Mouse (Mus musculus) liver, postnatal 0 days (tissue): ENCODE measurements around the gene Cfap46. TPM values are rescaled to one million over a fixed set of nuclear protein-coding genes. Genes with fewer than 3 reads are reported as not detected.

Source experiments
- ATAC-seq: fragments of 200-750 bp; cut with Nextera tagmentation; 2 replicates; pipeline ENCODE4 v1.8.0; 2017; ENCODE audit warnings: mild to moderate bottlenecking, moderate library complexity
- DNase-seq: peaks from one replicate; pipeline ENCODE4 v3.0.0-alpha.2; 2016
- H3K27ac ChIP-seq: fragments of 300-500 bp; sonication (generic); 2 replicates; pipeline ENCODE4 v1.5.1; 2014; ENCODE audit warnings: antibody characterized with exemption, moderate library complexity, mild to moderate bottlenecking, low read depth
- H3K27me3 ChIP-seq: fragments of 300-500 bp; sonication (generic); 2 replicates; pipeline ENCODE4 v1.6.1; 2014; ENCODE audit warnings: low read length, control low read depth, mixed read lengths; ENCODE audit not compliant: insufficient read depth
- H3K36me3 ChIP-seq: fragments of 300-500 bp; sonication (generic); replicated peaks from 2 replicates; pipeline ENCODE4 v1.6.1; 2014; ENCODE audit warnings: mild to moderate bottlenecking, control low read depth, low read length, moderate library complexity, mixed read lengths; ENCODE audit not compliant: insufficient read depth
- H3K4me1 ChIP-seq: fragments of 300-500 bp; sonication (generic); 2 replicates; pipeline ENCODE4 v1.6.1; 2014; ENCODE audit warnings: antibody characterized with exemption, mild to moderate bottlenecking, control low read depth; ENCODE audit not compliant: insufficient read depth
- H3K4me2 ChIP-seq: fragments of 300-500 bp; sonication (generic); 2 replicates; pipeline ENCODE4 v1.6.1; 2014; ENCODE audit warnings: low read depth, mild to moderate bottlenecking, low read length, moderate library complexity, mixed read lengths
- H3K4me3 ChIP-seq: fragments of 300-500 bp; sonication (generic); 2 replicates; pipeline ENCODE4 v1.5.1; 2014; ENCODE audit warnings: low read depth, low read length
- H3K9ac ChIP-seq: fragments of 300-500 bp; sonication (generic); replicated peaks from 2 replicates; pipeline ENCODE4 v1.6.1; 2014; ENCODE audit warnings: mild to moderate bottlenecking, moderate library complexity
- H3K9me3 ChIP-seq: fragments of 300-500 bp; sonication (generic); 2 replicates; pipeline ENCODE4 v1.6.1; 2016; ENCODE audit warnings: mild to moderate bottlenecking, control low read depth, low read length, mixed read lengths
- CTCF ChIP-seq: sonication (generic); IDR thresholded peaks from 2 replicates; pipeline ENCODE4 v1.5.1; 2016; ENCODE audit warnings: antibody characterized with exemption, low read depth
- EP300 ChIP-seq: IDR thresholded peaks from 2 replicates; pipeline ENCODE4 v1.6.1; 2016; ENCODE audit warnings: antibody characterized with exemption, low read depth, mild to moderate bottlenecking
- WGBS: fragments of 180-500 bp; shearing (Covaris S2); extraction: QIAGEN DNeasy Blood & Tissue Kit; methylation state at CpG from one replicate; pipeline ENCODE4 v1.1.7; 2014; ENCODE audit not compliant: insufficient replicate concordance; 5-methylcytosine and 5-hydroxymethylcytosine counted together
- polyA plus RNA-seq: library from polyadenylated mRNA; unstranded; fragments of >200 nt; fragmentation: Nextera tagmentation; extraction: Ambion mirVana; gene quantifications from 2 replicates; pipeline ENCODE4 v1.2.1, GENCODE M21; 2015

Cfap46 gene
- polyA plus RNA-seq, 1 experiment from 2014 or later = not detected

GRCm38 (mm10) chr7:139584221-139585175, 99.1 kb downstream of the Cfap46 start:
- WGBS = 3% methylated on average over 53 of the region's 53 CpGs
- H3K9me3 ChIP-seq = no peaks in the 10 kb centered on the region
- H3K27me3 ChIP-seq = peaks cover 90% of the 10 kb centered on the region
- H3K4me1 ChIP-seq = peaks cover 3% of the 10 kb centered on the region
- no peaks in the 10 kb centered on the region for H3K36me3 ChIP-seq
- H3K27ac ChIP-seq = no peak overlapping the region
- DNase-seq (no peak), ATAC-seq (no peak)
- H3K4me3 ChIP-seq = no peak overlapping the region
- TF ChIP-seq CTCF (no peak), EP300 (no peak)
- no peak overlapping the region for H3K4me2 ChIP-seq
- no peak overlapping the region for H3K9ac ChIP-seq

- no peaks in the 10 kb centered on the region for H3K36me3 ChIP-seq
- ATAC-seq (no peak), DNase-seq (no peak)
- no peak overlapping the region for H3K4me3 ChIP-seq
- H3K9me3 ChIP-seq = no peaks in the 10 kb centered on the region
- no peak overlapping the region for H3K27ac ChIP-seq
- no peak overlapping the region for H3K9ac ChIP-seq
- 17% methylated on average over 17 of the region's 17 CpGs for WGBS
- H3K4me1 ChIP-seq = peaks cover 3% of the 10 kb centered on the region
- peaks cover 90% of the 10 kb centered on the region for H3K27me3 ChIP-seq
- TF ChIP-seq CTCF (no peak), EP300 (no peak)
- H3K4me2 ChIP-seq = no peak overlapping the region
Measured at GRCm38 (mm10) chr7:139583094-139583737, 100.4 kb downstream of the Cfap46 start.

GRCm38 (mm10) chr7:139582595-139582994, 101.0 kb downstream of the Cfap46 start, which contains the start of gene Nkx6-2:
Gene Nkx6-2 (minus strand): TSS chr7:139582797.
- no peak for ATAC-seq
- 3% methylated on average over 46 of the region's 56 CpGs for WGBS
- DNase-seq = no peak
- peak within 1 kb of the TSS; percentile 8; the same call in 1 of the 2 replicates for H3K4me3 ChIP-seq
- H3K36me3 ChIP-seq = no peaks in the 10 kb centered on the region
- TF ChIP-seq EP300 (no peak), CTCF (no peak)
- H3K4me1 ChIP-seq = peaks cover 3% of the 10 kb centered on the region
- no peaks in the 10 kb centered on the region for H3K9me3 ChIP-seq
- no peak within 1 kb of the TSS for H3K9ac ChIP-seq
- peak within 1 kb of the TSS; percentile 22 for H3K4me2 ChIP-seq
- no peak within 1 kb of the TSS for H3K27ac ChIP-seq
- H3K27me3 ChIP-seq = peaks cover 85% of the 10 kb centered on the region

GRCm38 (mm10) chr7:139581801-139582571, 101.6 kb downstream of the Cfap46 start:
- DNase-seq (no peak), ATAC-seq (no peak)
- Histone ChIP-seq H3K27me3 (peaks cover 78% of the 10 kb centered on the region), H3K4me1 (peaks cover 3% of the 10 kb centered on the region), H3K36me3 (no peaks in the 10 kb centered on the region), H3K4me3 (peak overlapping the region; percentile 8; the same call in 1 of the 2 replicates), H3K9ac (no peak overlapping the region), H3K9me3 (no peaks in the 10 kb centered on the region), H3K27ac (no peak overlapping the region), H3K4me2 (peak overlapping the region; percentile 22; the same call in 1 of the 2 replicates)
- 2% methylated on average over 81 of the region's 82 CpGs for WGBS
- TF ChIP-seq EP300 = no peak
- no peak for TF ChIP-seq CTCF

GRCm38 (mm10) chr7:139580851-139581775, 102.5 kb downstream of the Cfap46 start:
- no peak overlapping the region for H3K4me2 ChIP-seq
- DNase-seq = no peak
- H3K27ac ChIP-seq = no peak overlapping the region
- 3% methylated on average over 78 of the region's 78 CpGs for WGBS
- peaks cover 70% of the 10 kb centered on the region for H3K27me3 ChIP-seq
- H3K4me3 ChIP-seq = no peak overlapping the region
- ATAC-seq = no peak
- no peak for TF ChIP-seq EP300
- TF ChIP-seq CTCF = no peak
- H3K9me3 ChIP-seq = no peaks in the 10 kb centered on the region
- H3K36me3 ChIP-seq = 0 out of 2 replicates have a peak, but pooled peaks cover 2% of the 10 kb centered on the region
- H3K4me1 ChIP-seq = peaks cover 3% of the 10 kb centered on the region
- no peak overlapping the region for H3K9ac ChIP-seq
